ENCODE assay signal across 8 mouse cellular contexts in the genomic region with DNA sequence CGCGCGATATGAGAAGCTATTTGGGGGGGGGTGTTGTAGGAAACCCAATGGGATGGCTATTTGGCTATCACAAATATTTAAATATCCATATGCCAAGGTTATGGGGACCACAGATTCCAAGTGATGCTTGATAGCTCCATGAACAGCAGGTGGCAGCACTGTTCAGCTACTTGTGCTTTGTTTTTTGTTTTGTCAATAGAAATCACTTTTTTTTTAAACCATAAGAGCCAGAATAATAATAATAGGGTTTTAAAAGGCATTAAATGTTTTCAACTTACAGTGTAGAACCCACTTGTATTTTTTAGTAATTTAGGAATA.
A peak's percentile ranks its signal among the peaks of the same experiment; 100 is the strongest.
DNase-seq lines count a peak whose midpoint lies in the region; ATAC-seq lines count a peak whose summit lies in the region.

No protein-coding gene starts in this region.

- WGBS in liver, embryonic 11.5 days, result 59% methylated on average over 3 of the region's 3 CpGs

- H3K9me3 ChIP-seq in liver, embryonic 11.5 days (ENCODE audit: control insufficient read depth, low read length), result no peaks in the 10 kb centered on the region

- no peak for ATAC-seq in liver, embryonic 11.5 days (replicated peaks; ENCODE audit: low FRiP score)
- 0 out of 2 replicates have a peak, but pooled peaks have one; percentile 45 for ATAC-seq in cerebellum, adult (ENCODE audit: insufficient number of reproducible peaks, low FRiP score, low TSS enrichment)

- no peaks in the 10 kb centered on the region for H3K4me1 ChIP-seq in liver, embryonic 11.5 days (replicated peaks; ENCODE audit: control insufficient read depth, insufficient read depth, low read length)

- peak; percentile 65 for DNase-seq in embryo, embryonic 10 days (ENCODE audit: low spot score)
- no peak for DNase-seq in embryo, embryonic 9.5 days (ENCODE audit: extremely low spot score)
- peak; percentile 3 for DNase-seq in liver
- no peak for DNase-seq in liver, embryonic 11.5 days (ENCODE audit: low spot score)
- peak; percentile 13 for DNase-seq in kidney, postnatal 14 days
- peak; percentile 14 for DNase-seq in retina, postnatal 7 days (ENCODE audit: low read depth, low spot score)
- DNase-seq in natural killer cell, adult 2 months (ENCODE audit: low spot score in 2 of 2), result no peak

- no peaks in the 10 kb centered on the region for H3K27me3 ChIP-seq in liver, embryonic 11.5 days (replicated peaks; ENCODE audit: control insufficient read depth, insufficient read depth, low read length)

- H3K9ac ChIP-seq in liver, embryonic 11.5 days (ENCODE audit: low read depth, low read length), result no peak overlapping the region

- no peak overlapping the region for H3K4me2 ChIP-seq in liver, embryonic 11.5 days

- no peak overlapping the region for H3K4me3 ChIP-seq in liver, embryonic 11.5 days (ENCODE audit: low read depth, low read length)

- no peaks in the 10 kb centered on the region for H3K36me3 ChIP-seq in liver, embryonic 11.5 days (ENCODE audit: control insufficient read depth, insufficient read depth, low read length)

- no peak overlapping the region for H3K27ac ChIP-seq in liver, embryonic 11.5 days (ENCODE audit: low read depth, low read length)

Comparison
In these comparisons a context has a peak if more than half of its experiments do, and no peak if none do; other contexts are left out.
1. DNase-seq: peak in embryo, embryonic 10 days (single experiment), liver (single experiment), kidney, postnatal 14 days (single experiment) and retina, postnatal 7 days (single experiment); none in embryo, embryonic 9.5 days (single experiment), liver, embryonic 11.5 days (single experiment) and natural killer cell, adult 2 months (0 of 2).